Mouse (Mus musculus): ENCODE measurements at regions not wholly inside any gene's neighbourhood (a gene's known extent, or its start where the extent isn't known, plus 50 kb on each side); places are given as distances from the start of the nearest gene placed in this dataset.

DNA sequence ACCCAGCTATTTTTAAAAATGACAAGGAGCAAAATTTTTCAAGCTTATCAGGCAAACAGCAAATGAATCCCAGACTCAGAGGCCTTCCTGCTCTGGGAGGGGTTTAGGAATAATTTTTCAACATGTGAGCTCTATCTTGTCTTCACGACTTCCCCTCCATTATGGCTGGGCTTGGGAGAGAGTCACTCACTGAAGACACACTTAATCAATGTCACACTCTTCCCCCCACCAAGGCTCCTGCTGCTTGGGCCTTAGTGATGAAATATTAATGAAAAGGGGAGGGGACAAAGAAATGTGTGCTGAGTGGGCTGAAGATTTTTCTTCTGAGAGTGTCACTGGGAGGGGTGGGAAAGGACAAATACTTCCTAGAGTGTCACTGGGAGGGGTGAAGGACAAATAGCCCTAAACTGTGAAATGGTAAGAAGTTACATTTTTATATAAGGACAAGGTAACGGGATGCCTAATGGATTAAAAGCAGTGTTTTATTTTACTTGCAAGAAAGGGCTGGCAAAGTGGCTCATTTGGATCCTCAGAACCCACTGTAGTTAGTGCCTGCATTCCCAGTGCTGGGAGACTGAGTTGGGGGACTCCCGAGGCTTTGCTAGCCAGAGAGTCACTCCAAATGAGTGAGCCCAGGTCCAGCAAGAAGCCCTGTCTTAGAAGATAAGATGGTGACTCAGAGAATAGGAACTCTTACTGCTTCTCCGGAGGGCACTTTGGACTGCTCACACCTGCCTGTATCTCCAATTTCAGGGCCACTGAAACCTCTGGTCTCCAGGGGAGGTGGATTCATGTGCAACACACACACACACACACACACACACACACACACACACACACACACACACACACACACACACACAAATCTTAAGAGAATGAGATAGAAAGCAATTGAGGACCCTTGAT is 258.5 kb downstream of the Sox11 start:
- no peak for ATAC-seq (ENCODE audit: low FRiP score, low TSS enrichment)
- Histone ChIP-seq H3K36me3 (ENCODE audit: control insufficient read depth, insufficient read depth, low read length) (no peaks in the 10 kb centered on the region), H3K27me3 (ENCODE audit: control insufficient read depth, insufficient read depth, low read length) (no peaks in the 10 kb centered on the region), H3K9me3 (ENCODE audit: control insufficient read depth, low read length) (no peaks in the 10 kb centered on the region), H3K4me1 (replicated peaks; ENCODE audit: control insufficient read depth, insufficient read depth) (no peaks in the 10 kb centered on the region), H3K4me3 (ENCODE audit: low read depth, low read length) (no peak overlapping the region), H3K9ac (ENCODE audit: low read length) (no peak overlapping the region), H3K27ac (replicated peaks) (no peak overlapping the region), H3K4me2 (replicated peaks; ENCODE audit: low read depth) (no peak overlapping the region)
- DNase-seq (ENCODE audit: low spot score) = no peak
- WGBS = 45% methylated on average over 4 of the region's 4 CpGs
- TF ChIP-seq EP300 (optimal IDR thresholded peaks at IDR 0.05) = no peak
- TF ChIP-seq CTCF (IDR thresholded peaks at IDR 0.05; ENCODE audit: low read depth) = no peak

GRCm38 (mm10) chr12:27083089-27083488 is 259.3 kb downstream of the Sox11 start:
- no peak for TF ChIP-seq CTCF (IDR thresholded peaks at IDR 0.05; ENCODE audit: low read depth)
- no peak for TF ChIP-seq EP300 (optimal IDR thresholded peaks at IDR 0.05)
- DNase-seq (ENCODE audit: low spot score) (no peak), ATAC-seq (ENCODE audit: low FRiP score, low TSS enrichment) (no peak)
- Histone ChIP-seq H3K4me3 (ENCODE audit: low read depth, low read length) (no peak overlapping the region), H3K9me3 (ENCODE audit: control insufficient read depth, low read length) (no peaks in the 10 kb centered on the region), H3K9ac (ENCODE audit: low read length) (no peak overlapping the region), H3K27me3 (ENCODE audit: control insufficient read depth, insufficient read depth, low read length) (no peaks in the 10 kb centered on the region), H3K4me2 (replicated peaks; ENCODE audit: low read depth) (peak overlapping the region; percentile 38), H3K27ac (replicated peaks) (no peak overlapping the region), H3K36me3 (ENCODE audit: control insufficient read depth, insufficient read depth, low read length) (no peaks in the 10 kb centered on the region), H3K4me1 (replicated peaks; ENCODE audit: control insufficient read depth, insufficient read depth) (no peaks in the 10 kb centered on the region)
- 2% methylated on average over 8 of the region's 8 CpGs for WGBS

DNA sequence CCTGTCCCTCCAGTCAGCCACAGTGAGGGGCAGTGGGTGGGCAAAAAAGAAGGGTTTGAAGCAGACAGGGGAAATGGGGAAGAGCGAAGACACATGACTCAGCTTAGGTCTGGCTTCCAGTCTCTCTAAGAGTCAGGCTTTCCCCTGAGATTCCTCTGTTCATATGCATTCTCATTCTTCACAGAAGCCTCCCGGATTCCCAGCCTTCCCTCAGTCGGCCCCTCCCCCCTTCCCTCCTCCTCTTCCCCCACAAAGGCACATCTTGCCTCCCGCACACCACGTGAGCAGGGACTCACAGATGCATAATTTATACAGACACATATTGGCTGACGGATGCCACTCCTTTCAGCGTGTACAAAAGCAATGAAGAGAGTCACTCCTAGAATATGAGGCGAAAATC is 259.8 kb downstream of the Sox11 start:
- 5% methylated on average over 8 of the region's 8 CpGs for WGBS
- peak overlapping the region; percentile 38 for H3K4me2 ChIP-seq (replicated peaks; ENCODE audit: low read depth)
- no peaks in the 10 kb centered on the region for H3K27me3 ChIP-seq (ENCODE audit: control insufficient read depth, insufficient read depth, low read length)
- H3K4me1 ChIP-seq (replicated peaks; ENCODE audit: control insufficient read depth, insufficient read depth) = no peaks in the 10 kb centered on the region
- TF ChIP-seq CTCF (IDR thresholded peaks at IDR 0.05; ENCODE audit: low read depth) (no peak), EP300 (optimal IDR thresholded peaks at IDR 0.05) (no peak)
- H3K27ac ChIP-seq (replicated peaks) = no peak overlapping the region
- no peaks in the 10 kb centered on the region for H3K36me3 ChIP-seq (ENCODE audit: control insufficient read depth, insufficient read depth, low read length)
- peak; percentile 28 for DNase-seq (ENCODE audit: low spot score)
- H3K4me3 ChIP-seq (ENCODE audit: low read depth, low read length) = no peak overlapping the region
- H3K9me3 ChIP-seq (ENCODE audit: control insufficient read depth, low read length) = no peaks in the 10 kb centered on the region
- no peak for ATAC-seq (ENCODE audit: low FRiP score, low TSS enrichment)
- no peak overlapping the region for H3K9ac ChIP-seq (ENCODE audit: low read length)

DNA sequence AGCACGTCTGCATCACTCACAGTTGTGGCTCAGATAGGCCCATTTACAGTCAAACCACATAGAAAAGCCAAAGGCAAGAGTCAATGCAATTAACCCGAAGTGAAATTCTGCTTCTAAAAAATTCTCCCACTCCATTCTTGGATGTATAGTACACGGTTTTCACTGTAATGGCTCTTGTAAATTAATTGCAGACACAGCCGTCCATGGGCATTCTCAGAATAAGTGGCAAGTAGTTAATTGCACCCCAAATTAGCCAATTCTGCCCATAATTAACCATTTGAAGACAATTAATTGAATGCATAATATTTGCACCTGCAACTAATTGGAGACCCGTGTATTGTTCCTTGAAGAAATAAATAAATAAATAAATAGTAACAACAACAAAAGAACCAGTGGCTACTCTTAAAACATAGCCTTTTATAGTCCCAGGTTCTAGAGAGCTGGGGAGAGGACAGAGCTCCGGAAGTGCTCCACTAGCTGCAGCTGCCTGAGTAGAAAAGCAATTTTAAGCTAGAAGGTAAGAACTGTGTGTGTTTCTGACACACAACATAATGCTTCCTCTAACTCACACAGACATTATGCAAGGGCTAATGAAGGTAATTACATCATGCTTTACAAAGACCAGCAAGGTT is 266.2 kb downstream of the Sox11 start:
- TF ChIP-seq CTCF (IDR thresholded peaks at IDR 0.05; ENCODE audit: low read depth) = no peak
- TF ChIP-seq EP300 (optimal IDR thresholded peaks at IDR 0.05) = no peak
- WGBS = 88% methylated on average over 6 of the region's 6 CpGs
- Histone ChIP-seq H3K4me2 (replicated peaks; ENCODE audit: low read depth) (no peak overlapping the region), H3K4me3 (ENCODE audit: low read depth, low read length) (no peak overlapping the region), H3K36me3 (ENCODE audit: control insufficient read depth, insufficient read depth, low read length) (no peaks in the 10 kb centered on the region), H3K9me3 (ENCODE audit: control insufficient read depth, low read length) (no peaks in the 10 kb centered on the region), H3K4me1 (replicated peaks; ENCODE audit: control insufficient read depth, insufficient read depth) (no peaks in the 10 kb centered on the region), H3K27me3 (ENCODE audit: control insufficient read depth, insufficient read depth, low read length) (no peaks in the 10 kb centered on the region), H3K9ac (ENCODE audit: low read length) (no peak overlapping the region), H3K27ac (replicated peaks) (no peak overlapping the region)
- DNase-seq (ENCODE audit: low spot score) (no peak), ATAC-seq (ENCODE audit: low FRiP score, low TSS enrichment) (no peak)

DNA sequence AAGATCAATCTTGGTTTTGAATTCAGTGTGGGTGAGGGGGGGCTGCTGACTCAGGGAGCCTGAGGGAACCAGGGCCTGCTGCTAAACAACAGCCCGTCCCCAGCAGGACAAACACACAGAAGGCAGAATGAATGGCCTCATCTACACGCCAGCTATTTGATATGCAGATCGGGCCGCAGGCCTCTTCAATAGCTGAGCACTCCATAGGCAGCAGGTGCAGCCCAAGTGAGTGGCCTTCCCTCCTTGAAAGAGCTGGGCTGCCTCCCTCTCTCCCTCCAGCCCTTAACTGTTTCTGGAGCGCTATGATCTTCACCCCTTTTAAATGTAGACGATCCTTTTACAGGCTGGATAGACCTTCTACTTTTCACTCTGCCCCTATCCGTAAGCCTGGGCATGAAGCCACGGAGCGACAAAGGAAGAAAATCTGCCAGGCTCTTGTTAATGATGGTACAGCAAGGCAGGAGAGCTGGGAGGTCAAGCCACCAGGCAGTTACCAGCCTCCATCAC is 277.3 kb downstream of the Sox11 start:
- ATAC-seq (ENCODE audit: low FRiP score, low TSS enrichment) (no peak), DNase-seq (ENCODE audit: low spot score) (no peak)
- H3K4me3 ChIP-seq (ENCODE audit: low read depth, low read length) = no peak overlapping the region
- H3K9me3 ChIP-seq (ENCODE audit: control insufficient read depth, low read length) = no peaks in the 10 kb centered on the region
- H3K27ac ChIP-seq (replicated peaks) = no peak overlapping the region
- no peak for TF ChIP-seq EP300 (optimal IDR thresholded peaks at IDR 0.05)
- no peak for TF ChIP-seq CTCF (IDR thresholded peaks at IDR 0.05; ENCODE audit: low read depth)
- 53% methylated on average over 9 of the region's 9 CpGs for WGBS
- H3K36me3 ChIP-seq (ENCODE audit: control insufficient read depth, insufficient read depth, low read length) = no peaks in the 10 kb centered on the region
- no peaks in the 10 kb centered on the region for H3K27me3 ChIP-seq (ENCODE audit: control insufficient read depth, insufficient read depth, low read length)
- H3K4me1 ChIP-seq (replicated peaks; ENCODE audit: control insufficient read depth, insufficient read depth) = 0 out of 2 replicates have a peak, but pooled peaks cover 3% of the 10 kb centered on the region
- no peak overlapping the region for H3K4me2 ChIP-seq (replicated peaks; ENCODE audit: low read depth)
- H3K9ac ChIP-seq (ENCODE audit: low read length) = no peak overlapping the region

GRCm38 (mm10) chr12:27063518-27063917 is 278.9 kb downstream of the Sox11 start:
- 96% methylated on average over 4 of the region's 4 CpGs for WGBS
- Histone ChIP-seq H3K4me3 (ENCODE audit: low read depth, low read length) (no peak overlapping the region), H3K9me3 (ENCODE audit: control insufficient read depth, low read length) (no peaks in the 10 kb centered on the region), H3K27me3 (ENCODE audit: control insufficient read depth, insufficient read depth, low read length) (no peaks in the 10 kb centered on the region), H3K27ac (replicated peaks) (no peak overlapping the region), H3K9ac (ENCODE audit: low read length) (no peak overlapping the region), H3K36me3 (ENCODE audit: control insufficient read depth, insufficient read depth, low read length) (no peaks in the 10 kb centered on the region), H3K4me1 (replicated peaks; ENCODE audit: control insufficient read depth, insufficient read depth) (0 out of 2 replicates have a peak, but pooled peaks cover 3% of the 10 kb centered on the region), H3K4me2 (replicated peaks; ENCODE audit: low read depth) (no peak overlapping the region)
- no peak for DNase-seq (ENCODE audit: low spot score)
- ATAC-seq (ENCODE audit: low FRiP score, low TSS enrichment) = no peak
- TF ChIP-seq EP300 (optimal IDR thresholded peaks at IDR 0.05) = no peak
- TF ChIP-seq CTCF (IDR thresholded peaks at IDR 0.05; ENCODE audit: low read depth) = no peak
